9 mouse cellular contexts compared by ENCODE assay signal in the genomic region with DNA sequence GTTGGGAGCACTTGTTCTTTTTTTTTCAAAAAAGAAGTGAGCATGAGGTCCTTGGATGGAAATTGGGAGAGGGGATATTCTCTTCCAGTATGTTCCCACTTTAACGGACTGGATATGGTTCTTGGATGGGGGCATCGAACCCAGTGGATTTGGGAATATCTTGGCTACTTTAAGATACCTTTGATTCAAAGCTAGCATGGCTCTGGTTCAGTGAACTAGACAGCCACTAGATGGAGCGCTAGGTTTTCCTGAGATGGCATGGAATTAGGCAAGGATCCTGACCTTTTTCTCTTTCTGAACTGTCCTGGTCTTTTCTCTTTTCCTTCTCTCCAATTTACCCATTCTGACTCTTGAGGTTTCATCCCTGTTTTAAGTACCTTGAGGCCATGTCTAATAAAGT. TPM values are rescaled to one million over a fixed set of nuclear protein-coding genes. Genes with fewer than 3 reads are reported as not detected.
DNase-seq lines count a peak whose midpoint lies in the region; ATAC-seq and TF ChIP-seq lines count a peak whose summit lies in the region.
"Had no signal": no experiment of that assay in that cellular context is flagged by ENCODE, and none has a peak within 500 bp of the region (broad histone marks: within the 10 kb centered on the region; RNA-seq: fewer than 3 reads in every experiment).

No protein-coding gene starts in this region.

- peaks cover 7% of the 10 kb centered on the region; the same call in 1 of the 2 replicates for H3K9me3 ChIP-seq in forebrain, embryonic 16.5 days (ENCODE audit: control insufficient read depth, low read length)
- H3K9me3 ChIP-seq: heart, embryonic 15.5 days had no signal

- no peaks in the 10 kb centered on the region for H3K36me3 ChIP-seq in forebrain, embryonic 16.5 days (ENCODE audit: control insufficient read depth, insufficient read depth)
- H3K36me3 ChIP-seq: heart, embryonic 15.5 days had no signal

- H3K27ac ChIP-seq in gastrocnemius, adult 2 months, result no peak overlapping the region
- no peak overlapping the region for H3K27ac ChIP-seq in forebrain, embryonic 16.5 days (ENCODE audit: low read length)
- H3K27ac ChIP-seq: heart, embryonic 15.5 days had no signal

- peak; percentile 75 for ATAC-seq in forebrain, embryonic 16.5 days
- peak; percentile 63 for ATAC-seq in megakaryocyte, adult 5-6 weeks (ENCODE audit: poor library complexity, severe bottlenecking)

- no peak overlapping the region for H3K4me3 ChIP-seq in gastrocnemius, adult 2 months
- no peak overlapping the region for H3K4me3 ChIP-seq in forebrain, embryonic 16.5 days (replicated peaks; ENCODE audit: low read length)
- H3K4me3 ChIP-seq: heart, embryonic 15.5 days had no signal

- no peak overlapping the region for H3K9ac ChIP-seq in forebrain, embryonic 16.5 days (replicated peaks; ENCODE audit: low read depth, low read length)
- H3K9ac ChIP-seq: heart, embryonic 15.5 days had no signal

- TF ChIP-seq CTCF in gastrocnemius, adult 2 months (IDR thresholded peaks at IDR 0.05), result peak; percentile 79
- TF ChIP-seq CTCF in brain, embryonic 14.5 days (IDR thresholded peaks at IDR 0.05; ENCODE audit: borderline replicate concordance, extremely low read depth, insufficient read depth, insufficient read length), result peak; percentile 76; the same call in 1 of the 2 replicates

- intact Hi-C loops in gastrocnemius, adult 2 months (cut with DNase I), result loop anchor here (5.0 kb wide), 1 partner anchor 424 kb away; the partner anchor contains the start of gene Rtn4

- H3K4me1 ChIP-seq in forebrain, embryonic 16.5 days (replicated peaks; ENCODE audit: control insufficient read depth, insufficient read depth, low read length), result no peaks in the 10 kb centered on the region
- H3K4me1 ChIP-seq: heart, embryonic 15.5 days had no signal

- no peak for TF ChIP-seq POLR2A in brain, embryonic 14.5 days (IDR thresholded peaks at IDR 0.05; ENCODE audit: borderline replicate concordance, extremely low read depth, insufficient read depth, insufficient read length, poor library complexity, severe bottlenecking)

- no peak for DNase-seq in gastrocnemius, adult 2 months
- DNase-seq in gastrocnemius, postnatal 25 days, result no peak
- DNase-seq in A20 (ENCODE audit: low read depth, low spot score), result peak; percentile 17
- peak; percentile 74 for DNase-seq in brain, embryonic 14.5 days (ENCODE audit: low read depth)
- DNase-seq in kidney, postnatal 36 days, result peak; percentile 45 to 74
- no peak for DNase-seq in spleen, postnatal 14 days (ENCODE audit: low spot score in 2 of 2)

- no peak overlapping the region for H3K4me2 ChIP-seq in forebrain, embryonic 16.5 days (ENCODE audit: low read length)
- H3K4me2 ChIP-seq: heart, embryonic 15.5 days had no signal

- no peaks in the 10 kb centered on the region for H3K27me3 ChIP-seq in forebrain, embryonic 16.5 days (replicated peaks; ENCODE audit: control insufficient read depth, insufficient read depth, low read length)
- H3K27me3 ChIP-seq: heart, embryonic 15.5 days had no signal

- 22% methylated on average over 3 of the region's 3 CpGs for WGBS in forebrain, embryonic 16.5 days

RNA-seq across cellular contexts. Expression of gene Cfap36, which starts 20.6 kb away (rescaled TPM):
- 1 to 10 TPM; 7.8 to 8.2 TPM for total RNA-seq in gastrocnemius, adult 2 months (2021)
- total RNA-seq in gastrocnemius, postnatal 25 days (2021), result 1 to 10 TPM; 6.9 to 9.9 TPM
- polyA plus RNA-seq in brain, embryonic 14.5 days (2012; rRNA removed), result 29.8 and 44.8 TPM in 2 replicates
- 93.3 and 111 TPM in 2 replicates for polyA plus RNA-seq in forebrain, embryonic 16.5 days (2015; fragmentation: Nextera tagmentation; extraction: Ambion mirVana)
- 25.8 and 26.0 TPM in 2 replicates for total RNA-seq in megakaryocyte, adult 5-6 weeks (2015)
- 28.6 and 33.9 TPM in 2 replicates for total RNA-seq in megakaryocyte, adult 5-6 weeks (2017)

Comparison
In these comparisons a context has a peak if more than half of its experiments do, and no peak if none do; other contexts are left out.
1. DNase-seq: peak in A20 (single experiment), brain, embryonic 14.5 days (single experiment) and kidney, postnatal 36 days (2 of 2); none in gastrocnemius, adult 2 months (single experiment), gastrocnemius, postnatal 25 days (single experiment) and spleen, postnatal 14 days (0 of 2).